Mouse (Mus musculus): ENCODE measurements around the gene Nedd9.

- no peak for TF ChIP-seq CTCF (IDR thresholded peaks at IDR 0.05; ENCODE audit: low read depth, low read length)
- TF ChIP-seq POLR2A (IDR thresholded peaks at IDR 0.05; ENCODE audit: extremely low read depth, insufficient read depth, low read length): no peak
These were observed 37.0 kb upstream of the Nedd9 start for GRCm38 (mm10) chr13:41524208-41524607.
